ENCODE assay signal across 9 mouse cellular contexts in the genomic region with DNA sequence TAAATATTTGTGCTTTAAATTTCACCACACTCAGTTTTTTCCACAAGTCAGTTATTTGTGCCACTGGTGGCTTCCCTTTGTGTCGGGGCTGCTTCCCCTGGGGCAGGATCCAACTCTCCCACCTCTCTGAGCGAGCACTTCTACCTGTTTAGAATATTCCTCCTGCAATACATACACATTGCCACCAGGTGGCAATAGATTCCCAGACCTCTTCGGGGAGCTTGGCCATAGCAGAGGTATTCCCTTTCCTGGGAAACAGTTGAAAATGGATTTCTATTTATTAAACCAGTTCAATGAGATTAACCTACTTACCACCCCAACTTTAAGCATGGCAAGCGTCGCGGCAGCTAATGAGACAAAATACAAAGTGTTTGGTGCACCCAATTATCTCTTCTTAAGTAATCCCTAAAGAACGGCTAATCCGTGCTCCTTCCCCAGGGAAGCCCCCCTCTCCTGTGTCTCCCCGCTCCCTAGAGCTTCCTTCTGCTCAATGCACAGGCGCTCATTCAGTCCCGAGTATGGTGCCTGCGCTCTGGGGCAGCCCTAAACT.
A peak's percentile ranks its signal among the peaks of the same experiment; 100 is the strongest.
DNase-seq lines count a peak whose midpoint lies in the region; ATAC-seq and TF ChIP-seq lines count a peak whose summit lies in the region.
"Had no signal": no experiment of that assay in that cellular context is flagged by ENCODE, and none has a peak within 500 bp of the region (broad histone marks: within the 10 kb centered on the region; RNA-seq: fewer than 3 reads in every experiment).

No protein-coding gene starts in this region.

- no peak overlapping the region for H3K9ac ChIP-seq in lung, postnatal 0 days (replicated peaks; ENCODE audit: low read depth)
- H3K9ac ChIP-seq in midbrain, embryonic 11.5 days (ENCODE audit: low read length), result no peak overlapping the region

- no peaks in the 10 kb centered on the region for H3K27me3 ChIP-seq in lung, postnatal 0 days (replicated peaks; ENCODE audit: insufficient read depth, low read length)
- no peaks in the 10 kb centered on the region; the same call in none of the 2 replicates for H3K27me3 ChIP-seq in midbrain, embryonic 11.5 days (ENCODE audit: control insufficient read depth, insufficient read depth, low read length)

- TF ChIP-seq CTCF in lung, postnatal 0 days (IDR thresholded peaks at IDR 0.05), result peak; percentile 56

- no peak for TF ChIP-seq EP300 in lung, postnatal 0 days (IDR thresholded peaks at IDR 0.05)

- DNase-seq in cerebellum, adult 18-20 months, result peak; percentile 12 to 14
- DNase-seq in cerebellum, adult 11-12 months, result no peak
- no peak for DNase-seq in lung, postnatal 0 days (ENCODE audit: low spot score)
- no peak for DNase-seq in lung, postnatal 10 days
- DNase-seq in forelimb bud, embryonic 11.5 days (ENCODE audit: low read depth, low spot score), result peak; percentile 64
- DNase-seq in midbrain, embryonic 11.5 days (ENCODE audit: low spot score, missing footprints), result peak; percentile 95
- DNase-seq in ovary, postnatal 36 days (ENCODE audit: low spot score), result no peak
- no peak for DNase-seq in thymus, postnatal 10 days (ENCODE audit: low spot score in 2 of 2)

- no peak overlapping the region for H3K27ac ChIP-seq in lung, postnatal 0 days (ENCODE audit: low read length)
- H3K27ac ChIP-seq in midbrain, embryonic 11.5 days (ENCODE audit: low read depth, low read length), result no peak overlapping the region
- H3K27ac ChIP-seq: macrophage had no signal

- no peaks in the 10 kb centered on the region for H3K9me3 ChIP-seq in lung, postnatal 0 days (ENCODE audit: low read length)
- no peaks in the 10 kb centered on the region for H3K9me3 ChIP-seq in midbrain, embryonic 11.5 days (ENCODE audit: control insufficient read depth, low read length)

- 21% methylated on average over 12 of the region's 12 CpGs for WGBS in lung, postnatal 0 days
- 6% methylated on average over 12 of the region's 12 CpGs for WGBS in midbrain, embryonic 11.5 days

- H3K4me3 ChIP-seq in lung, postnatal 0 days (ENCODE audit: low read depth, low read length), result no peak overlapping the region
- no peak overlapping the region for H3K4me3 ChIP-seq in midbrain, embryonic 11.5 days (ENCODE audit: low read depth, low read length)

- no peak for ATAC-seq in lung, postnatal 0 days
- ATAC-seq in midbrain, embryonic 11.5 days (ENCODE audit: low FRiP score), result no peak

- H3K4me2 ChIP-seq in lung, postnatal 0 days (replicated peaks; ENCODE audit: low read depth, low read length), result no peak overlapping the region
- H3K4me2 ChIP-seq in midbrain, embryonic 11.5 days, result no peak overlapping the region

- H3K4me1 ChIP-seq in lung, postnatal 0 days (ENCODE audit: insufficient read depth, low read depth, low read length), result no peaks in the 10 kb centered on the region
- H3K4me1 ChIP-seq in midbrain, embryonic 11.5 days (ENCODE audit: control insufficient read depth, insufficient read depth, low read length), result 0 out of 2 replicates have a peak, but pooled peaks cover 3% of the 10 kb centered on the region

- H3K36me3 ChIP-seq in lung, postnatal 0 days (ENCODE audit: insufficient read depth, low read length), result no peaks in the 10 kb centered on the region
- H3K36me3 ChIP-seq in midbrain, embryonic 11.5 days (ENCODE audit: control insufficient read depth, insufficient read depth, low read length), result no peaks in the 10 kb centered on the region

Comparison
In these comparisons a context has a peak if more than half of its experiments do, and no peak if none do; other contexts are left out.
1. DNase-seq: peak in cerebellum, adult 18-20 months (2 of 2), forelimb bud, embryonic 11.5 days (single experiment) and midbrain, embryonic 11.5 days (single experiment); none in cerebellum, adult 11-12 months (single experiment), lung, postnatal 0 days (single experiment), lung, postnatal 10 days (single experiment), ovary, postnatal 36 days (single experiment) and thymus, postnatal 10 days (0 of 2).